Mouse (Mus musculus): ENCODE data around the gene Sh3gl1.

- no peak for TF ChIP-seq CTCF (IDR thresholded peaks at IDR 0.05; ENCODE audit: insufficient read depth, low read depth, low read length)
- TF ChIP-seq POLR2A (IDR thresholded peaks at IDR 0.05; ENCODE audit: insufficient read depth, low read depth, low read length): no peak
Measured at GRCm38 (mm10) chr17:56071126-56071525, 34.7 kb upstream of the Sh3gl1 start.
